Mouse (Mus musculus): Measurements from ENCODE around the gene Btbd11.

- TF ChIP-seq CTCF (IDR thresholded peaks at IDR 0.05; ENCODE audit: extremely low read depth, insufficient read depth, insufficient read length, insufficient replicate concordance), result no peak
- TF ChIP-seq POLR2A (IDR thresholded peaks at IDR 0.05; ENCODE audit: low read depth, low read length), result no peak
Observed at GRCm38 (mm10) chr10:85657886-85658285, 271.3 kb downstream of the Btbd11 start.

All from spleen, adult 2 months (tissue).